Mouse (Mus musculus) hindbrain, postnatal 0 days (tissue): ENCODE measurements at regions not wholly inside any gene's neighbourhood (a gene's known extent, or its start where the extent isn't known, plus 50 kb on each side); places are given as distances from the start of the nearest gene placed in this dataset.
A peak's percentile ranks its signal among the peaks of the same experiment; 100 is the strongest.

Experiments used
- ATAC-seq: fragments of 200-750 bp; cut with Nextera tagmentation; 2 replicates; pipeline ENCODE4 v1.8.0; 2017; ENCODE audit warnings: mild to moderate bottlenecking, moderate TSS enrichment, moderate library complexity
- DNase-seq: peaks from one replicate; pipeline ENCODE4 v3.0.0-alpha.2; 2015; ENCODE audit warnings: low spot score
- H3K27ac ChIP-seq: fragments of 300-500 bp; sonication (generic); 2 replicates; pipeline ENCODE4 v1.5.1; 2014; ENCODE audit warnings: mild to moderate bottlenecking
- H3K27me3 ChIP-seq: fragments of 300-500 bp; sonication (generic); 2 replicates; pipeline ENCODE4 v1.6.1; 2014; ENCODE audit warnings: low read length, mixed read lengths; ENCODE audit not compliant: insufficient read depth
- H3K36me3 ChIP-seq: fragments of 300-500 bp; sonication (generic); 2 replicates; pipeline ENCODE4 v1.6.1; 2014; ENCODE audit warnings: low read length, mixed read lengths; ENCODE audit not compliant: insufficient read depth
- H3K4me1 ChIP-seq: fragments of 300-500 bp; sonication (generic); 2 replicates; pipeline ENCODE4 v1.6.1; 2014; ENCODE audit warnings: antibody characterized with exemption, low read length, mixed read lengths; ENCODE audit not compliant: insufficient read depth
- H3K4me2 ChIP-seq: fragments of 300-500 bp; sonication (generic); 2 replicates; pipeline ENCODE4 v1.6.1; 2014; ENCODE audit warnings: low read depth, mild to moderate bottlenecking, low read length, moderate library complexity, mixed read lengths
- H3K4me3 ChIP-seq: fragments of 300-500 bp; sonication (generic); 2 replicates; pipeline ENCODE4 v1.5.1; 2014; ENCODE audit warnings: low read length
- H3K9ac ChIP-seq: fragments of 300-500 bp; sonication (generic); replicated peaks from 2 replicates; pipeline ENCODE4 v1.6.1; 2014; ENCODE audit warnings: mild to moderate bottlenecking, low read length, moderate library complexity, mixed read lengths
- H3K9me3 ChIP-seq: fragments of 300-500 bp; sonication (generic); 2 replicates; pipeline ENCODE4 v1.6.1; 2016; ENCODE audit warnings: low read length, mixed read lengths
- CTCF ChIP-seq: IDR thresholded peaks from 2 replicates; pipeline ENCODE4 v1.5.1; 2016; ENCODE audit warnings: antibody characterized with exemption, control low read depth, low read depth
- WGBS: fragments of 180-500 bp; shearing (Covaris S2); extraction: QIAGEN DNeasy Blood & Tissue Kit; methylation state at CpG from one replicate; pipeline ENCODE4 v1.1.7; 2014; 5-methylcytosine and 5-hydroxymethylcytosine counted together

GRCm38 (mm10) chr9:84754332-84754731 lies 558.2 kb upstream of the Gm11114 start:
- no peaks in the 10 kb centered on the region for H3K4me1 ChIP-seq
- ATAC-seq: no peak

GRCm38 (mm10) chr9:84754828-84755227 lies 557.7 kb upstream of the Gm11114 start:
- H3K9me3 ChIP-seq: no peaks in the 10 kb centered on the region
- no peak overlapping the region for H3K4me2 ChIP-seq
- no peak overlapping the region for H3K27ac ChIP-seq
- ATAC-seq: no peak
- no peak for DNase-seq
- no peak for TF ChIP-seq CTCF
- H3K27me3 ChIP-seq: no peaks in the 10 kb centered on the region
- no peaks in the 10 kb centered on the region for H3K36me3 ChIP-seq
- H3K4me1 ChIP-seq: no peaks in the 10 kb centered on the region
- no peak overlapping the region for H3K9ac ChIP-seq
- H3K4me3 ChIP-seq: no peak overlapping the region
- 58% methylated on average over 2 of the region's 2 CpGs for WGBS

More at GRCm38 (mm10) chr9:84754332-84754731, 558.2 kb upstream of the Gm11114 start:
- TF ChIP-seq CTCF: no peak
- Histone ChIP-seq H3K4me2 (no peak overlapping the region), H3K4me3 (no peak overlapping the region), H3K27me3 (no peaks in the 10 kb centered on the region), H3K9ac (no peak overlapping the region), H3K36me3 (no peaks in the 10 kb centered on the region), H3K27ac (no peak overlapping the region), H3K9me3 (no peaks in the 10 kb centered on the region)
- WGBS: 65% methylated on average over 1 of the region's 1 CpGs
- DNase-seq: no peak

GRCm38 (mm10) chr9:84774348-84774747 lies 538.2 kb upstream of the Gm11114 start:
- H3K36me3 ChIP-seq: no peaks in the 10 kb centered on the region
- H3K4me3 ChIP-seq: no peak overlapping the region
- no peak overlapping the region for H3K27ac ChIP-seq
- no peak overlapping the region for H3K4me2 ChIP-seq
- H3K4me1 ChIP-seq: no peaks in the 10 kb centered on the region
- 74% methylated on average over 11 of the region's 11 CpGs for WGBS
- no peaks in the 10 kb centered on the region for H3K27me3 ChIP-seq
- H3K9ac ChIP-seq: no peak overlapping the region
- DNase-seq (no peak), ATAC-seq (no peak)
- no peaks in the 10 kb centered on the region for H3K9me3 ChIP-seq
- no peak for TF ChIP-seq CTCF

GRCm38 (mm10) chr9:84775190-84775589 lies 537.4 kb upstream of the Gm11114 start:
- Histone ChIP-seq H3K4me2 (no peak overlapping the region), H3K9me3 (no peaks in the 10 kb centered on the region), H3K9ac (no peak overlapping the region), H3K27ac (no peak overlapping the region), H3K36me3 (no peaks in the 10 kb centered on the region), H3K27me3 (no peaks in the 10 kb centered on the region), H3K4me3 (no peak overlapping the region), H3K4me1 (no peaks in the 10 kb centered on the region)
- ATAC-seq (no peak), DNase-seq (no peak)
- TF ChIP-seq CTCF: no peak
- 79% methylated on average over 2 of the region's 2 CpGs for WGBS

GRCm38 (mm10) chr9:84779125-84779524 lies 533.4 kb upstream of the Gm11114 start:
- Histone ChIP-seq H3K27me3 (no peaks in the 10 kb centered on the region), H3K27ac (no peak overlapping the region), H3K36me3 (no peaks in the 10 kb centered on the region), H3K9me3 (no peaks in the 10 kb centered on the region), H3K4me3 (no peak overlapping the region), H3K4me2 (no peak overlapping the region), H3K9ac (no peak overlapping the region), H3K4me1 (no peaks in the 10 kb centered on the region)
- DNase-seq (no peak), ATAC-seq (no peak)
- 87% methylated on average over 1 of the region's 1 CpGs for WGBS
- TF ChIP-seq CTCF: no peak

GRCm38 (mm10) chr9:84825768-84826167 lies 486.8 kb upstream of the Gm11114 start:
- Histone ChIP-seq H3K4me3 (no peak overlapping the region), H3K9ac (no peak overlapping the region), H3K4me1 (no peaks in the 10 kb centered on the region), H3K4me2 (no peak overlapping the region), H3K9me3 (no peaks in the 10 kb centered on the region), H3K36me3 (no peaks in the 10 kb centered on the region), H3K27me3 (no peaks in the 10 kb centered on the region), H3K27ac (no peak overlapping the region)
- no peak for DNase-seq
- ATAC-seq: no peak
- TF ChIP-seq CTCF: no peak

- Histone ChIP-seq H3K4me2 (no peak overlapping the region), H3K27ac (no peak overlapping the region), H3K36me3 (no peaks in the 10 kb centered on the region), H3K4me1 (no peaks in the 10 kb centered on the region), H3K27me3 (no peaks in the 10 kb centered on the region), H3K9me3 (no peaks in the 10 kb centered on the region), H3K9ac (no peak overlapping the region), H3K4me3 (no peak overlapping the region)
- DNase-seq (no peak), ATAC-seq (no peak)
- WGBS: 69% methylated on average over 5 of the region's 5 CpGs
- TF ChIP-seq CTCF: no peak
Measured at GRCm38 (mm10) chr9:84828934-84829333, 483.6 kb upstream of the Gm11114 start.

GRCm38 (mm10) chr9:84830639-84831038 lies 481.9 kb upstream of the Gm11114 start:
- Histone ChIP-seq H3K4me3 (no peak overlapping the region), H3K36me3 (no peaks in the 10 kb centered on the region), H3K27me3 (no peaks in the 10 kb centered on the region), H3K4me2 (no peak overlapping the region), H3K27ac (no peak overlapping the region), H3K4me1 (no peaks in the 10 kb centered on the region), H3K9me3 (no peaks in the 10 kb centered on the region), H3K9ac (no peak overlapping the region)
- ATAC-seq (peak; percentile 62; the same call in 1 of the 2 replicates), DNase-seq (peak; percentile 48)
- 28% methylated on average over 2 of the region's 2 CpGs for WGBS
- TF ChIP-seq CTCF: no peak
